Mouse (Mus musculus): Measurements from ENCODE around the gene Arhgap23.

GRCm38 (mm10) chr11:97406094-97406951 is 9.0 kb upstream of the Arhgap23 start:
- TF ChIP-seq CTCF (conservative IDR thresholded peaks at IDR 0.05; ENCODE audit: insufficient read depth, insufficient read length, low read depth, low read length), result no peak
- no peak for TF ChIP-seq POLR2A (IDR thresholded peaks at IDR 0.05; ENCODE audit: low read depth, low read length)

Data from kidney, adult 2 months (tissue).